Mouse (Mus musculus): ENCODE measurements around the gene Preb. TPM values are rescaled to one million over a fixed set of nuclear protein-coding genes. Genes with fewer than 3 reads are reported as not detected.

The Preb gene
- total and polyA plus RNA-seq, 2 experiments from 2014 or later = 49.6 to 106 TPM

DNA sequence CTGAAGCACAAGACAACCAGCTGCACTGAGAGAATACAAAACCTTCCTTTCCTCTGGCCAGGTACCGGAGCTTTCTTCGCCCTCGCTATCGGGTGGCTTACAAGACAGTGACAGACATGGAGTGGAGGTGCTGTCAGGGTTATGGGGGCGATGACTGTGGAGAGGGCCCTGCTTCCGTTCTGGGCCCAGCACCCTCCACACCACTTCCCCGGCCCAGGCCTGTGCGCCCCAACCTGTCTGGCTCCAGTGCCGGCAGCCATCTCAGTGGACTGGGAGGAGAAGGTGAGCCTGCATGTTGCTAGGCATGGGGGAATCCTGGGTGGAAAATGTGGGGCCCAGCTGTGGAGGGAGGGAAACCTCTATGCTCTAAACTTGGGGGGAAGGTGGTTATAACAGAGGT lies 44.7 kb downstream of the Preb start:
- WGBS = 68% methylated on average over 9 of the region's 9 CpGs
- Histone ChIP-seq H3K4me2 (ENCODE audit: low read depth, low read length) (peak overlapping the region; percentile 23; the same call in 1 of the 2 replicates), H3K36me3 (ENCODE audit: insufficient read depth, low read length) (no peaks in the 10 kb centered on the region), H3K27ac (no peak overlapping the region), H3K9me3 (ENCODE audit: low read length) (no peaks in the 10 kb centered on the region), H3K9ac (replicated peaks; ENCODE audit: low read length) (no peak overlapping the region; the same call in 1 of the 2 replicates), H3K4me1 (ENCODE audit: insufficient read depth, low read length) (peaks cover 6% of the 10 kb centered on the region), H3K27me3 (ENCODE audit: insufficient read depth, low read length) (no peaks in the 10 kb centered on the region), H3K4me3 (ENCODE audit: low read length) (no peak overlapping the region)
- 0 out of 2 replicates have a peak, but pooled peaks have one; percentile 10 for ATAC-seq
- DNase-seq (ENCODE audit: low spot score) = no peak
- TF ChIP-seq CTCF (IDR thresholded peaks at IDR 0.05; ENCODE audit: low read depth) = no peak

DNA sequence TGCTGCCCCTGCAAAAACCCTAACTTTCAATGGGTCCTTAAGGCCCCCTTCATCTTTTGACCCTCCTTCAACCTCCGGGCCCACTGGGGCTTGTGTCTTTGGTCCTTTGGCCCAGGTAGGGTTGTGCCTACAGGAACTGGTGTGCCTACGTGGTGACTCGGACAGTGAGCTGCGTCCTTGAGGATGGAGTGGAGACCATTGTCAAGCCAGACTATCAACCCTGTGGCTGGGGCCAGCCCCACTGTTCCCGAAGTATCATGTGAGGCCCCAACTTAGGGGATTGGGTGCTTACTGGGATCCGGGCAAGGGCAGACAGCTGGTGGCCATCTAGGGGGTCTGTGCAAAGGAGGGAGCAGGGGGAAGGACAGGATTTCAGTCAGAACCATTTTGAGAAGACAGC lies 45.3 kb downstream of the Preb start:
- Histone ChIP-seq H3K4me2 (ENCODE audit: low read depth, low read length) (no peak overlapping the region; the same call in 1 of the 2 replicates), H3K9ac (replicated peaks; ENCODE audit: low read length) (no peak overlapping the region), H3K4me1 (ENCODE audit: insufficient read depth, low read length) (peaks cover 3% of the 10 kb centered on the region), H3K27me3 (ENCODE audit: insufficient read depth, low read length) (no peaks in the 10 kb centered on the region), H3K36me3 (ENCODE audit: insufficient read depth, low read length) (no peaks in the 10 kb centered on the region), H3K27ac (no peak overlapping the region), H3K9me3 (ENCODE audit: low read length) (no peaks in the 10 kb centered on the region), H3K4me3 (ENCODE audit: low read length) (no peak overlapping the region)
- TF ChIP-seq CTCF (IDR thresholded peaks at IDR 0.05; ENCODE audit: low read depth) = no peak
- DNase-seq (ENCODE audit: low spot score) = no peak
- ATAC-seq = no peak
- WGBS = 85% methylated on average over 6 of the region's 6 CpGs

DNA sequence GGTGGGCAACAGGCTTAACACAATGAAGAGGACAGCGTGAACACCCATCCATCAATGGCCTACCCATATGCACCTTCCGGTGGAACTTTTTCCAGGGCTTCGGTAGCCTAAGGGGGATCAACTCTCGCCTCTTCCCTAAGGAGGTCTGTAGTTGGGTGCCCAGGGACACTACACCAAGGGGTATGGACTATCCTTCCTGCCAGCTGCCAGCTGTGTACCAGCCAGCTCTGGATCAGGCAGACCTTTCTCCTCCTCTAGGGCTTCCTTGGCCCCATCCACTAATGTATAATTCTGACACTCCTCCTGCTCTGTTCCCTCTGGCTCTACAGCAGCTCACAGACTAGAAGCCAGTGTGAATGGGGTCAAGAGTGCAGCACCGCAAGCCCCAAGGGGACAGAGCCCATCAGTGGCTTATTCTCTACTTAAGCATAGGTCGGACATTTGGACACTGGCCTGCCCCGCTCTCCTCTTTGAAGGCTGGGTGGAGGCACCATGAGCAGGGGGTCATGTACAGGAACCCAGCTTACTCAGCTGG lies 46.0 kb downstream of the Preb start:
- peak overlapping the region; percentile 19 for H3K4me2 ChIP-seq (ENCODE audit: low read depth, low read length)
- no peak overlapping the region for H3K4me3 ChIP-seq (ENCODE audit: low read length)
- TF ChIP-seq CTCF (IDR thresholded peaks at IDR 0.05; ENCODE audit: low read depth) = no peak
- H3K4me1 ChIP-seq (ENCODE audit: insufficient read depth, low read length) = peaks cover 3% of the 10 kb centered on the region
- H3K36me3 ChIP-seq (ENCODE audit: insufficient read depth, low read length) = no peaks in the 10 kb centered on the region
- no peaks in the 10 kb centered on the region for H3K9me3 ChIP-seq (ENCODE audit: low read length)
- H3K9ac ChIP-seq (replicated peaks; ENCODE audit: low read length) = no peak overlapping the region
- no peak overlapping the region for H3K27ac ChIP-seq
- no peaks in the 10 kb centered on the region for H3K27me3 ChIP-seq (ENCODE audit: insufficient read depth, low read length)
- ATAC-seq (no peak), DNase-seq (ENCODE audit: low spot score) (no peak)
- WGBS = 73% methylated on average over 7 of the region's 7 CpGs

DNA sequence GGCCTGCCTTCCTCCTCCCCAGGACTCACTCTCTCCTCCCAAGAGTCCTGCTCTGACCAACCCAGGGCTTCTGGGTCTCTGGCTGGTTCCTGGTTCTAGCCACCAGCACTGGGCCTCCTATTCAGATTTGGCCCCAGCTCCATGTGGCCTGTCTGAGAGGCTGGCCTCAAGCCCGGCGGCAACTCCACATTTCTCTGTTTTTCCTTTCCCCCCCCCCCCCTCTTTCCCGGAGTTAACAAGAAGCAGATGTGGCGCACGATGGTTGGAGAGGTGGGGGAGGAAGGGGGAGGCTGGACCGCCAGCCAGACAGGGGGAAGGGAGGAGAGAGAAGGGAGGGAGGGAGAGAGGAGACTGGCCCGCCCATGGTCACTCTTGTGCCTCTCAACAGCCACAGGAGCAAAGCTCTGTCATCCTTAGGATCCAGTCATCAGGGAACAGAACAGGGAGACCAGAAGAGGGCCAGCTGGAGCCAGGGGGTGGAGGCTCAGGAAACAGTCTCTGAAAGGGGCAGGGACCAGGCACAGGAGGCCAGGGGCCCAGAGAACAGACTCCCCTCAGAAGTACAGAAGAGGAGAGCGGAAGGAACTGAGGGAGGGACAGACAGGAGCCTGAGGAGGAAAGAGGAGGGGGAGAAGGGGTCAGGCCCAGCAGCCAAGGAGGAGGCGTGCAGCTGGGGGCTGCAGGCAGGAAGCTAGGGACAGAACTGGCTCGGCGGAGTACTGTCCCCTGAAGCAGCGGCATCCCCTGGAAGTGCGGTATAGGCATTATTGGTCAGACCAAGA lies 46.9 kb downstream of the Preb start, which contains the start of gene Emilin1:
Gene Emilin1, plus strand, starts transcription at position 343 of the 782 bp plus-strand sequence.
- Histone ChIP-seq H3K27me3 (ENCODE audit: insufficient read depth, low read length) (no peaks in the 10 kb centered on the region), H3K4me2 (ENCODE audit: low read depth, low read length) (peak within 1 kb of the TSS; percentile 19), H3K4me3 (ENCODE audit: low read length) (no peak within 1 kb of the TSS), H3K9me3 (ENCODE audit: low read length) (no peaks in the 10 kb centered on the region), H3K4me1 (ENCODE audit: insufficient read depth, low read length) (peaks cover 3% of the 10 kb centered on the region), H3K9ac (replicated peaks; ENCODE audit: low read length) (no peak within 1 kb of the TSS), H3K36me3 (ENCODE audit: insufficient read depth, low read length) (no peaks in the 10 kb centered on the region), H3K27ac (peak within 1 kb of the TSS; percentile 27)
- ATAC-seq (peak; percentile 22), DNase-seq (ENCODE audit: low spot score) (peak; percentile 62)
- no peak for TF ChIP-seq CTCF (IDR thresholded peaks at IDR 0.05; ENCODE audit: low read depth)
- 29% methylated on average over 13 of the region's 13 CpGs for WGBS

DNA sequence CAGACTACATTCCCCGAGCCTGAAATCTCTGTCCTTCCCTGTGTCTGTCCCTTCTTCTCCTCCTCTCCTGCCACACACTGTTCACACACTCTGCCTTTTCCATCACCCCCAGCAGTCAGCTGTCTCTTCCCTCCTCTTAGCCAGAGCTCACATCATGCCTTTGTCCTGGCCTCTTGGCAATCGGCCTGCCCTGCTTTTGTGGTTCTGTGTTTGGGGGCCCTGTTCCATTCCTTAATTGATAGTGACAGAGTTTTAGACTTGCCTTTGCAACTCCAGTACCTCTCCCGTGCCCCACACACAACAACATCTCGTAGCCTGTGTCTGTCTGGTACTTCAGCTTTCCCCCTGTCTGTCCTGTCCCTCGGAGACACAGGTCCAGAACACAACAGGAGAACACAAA lies 48.0 kb downstream of the Preb start:
- 54% methylated on average over 5 of the region's 5 CpGs for WGBS
- H3K4me3 ChIP-seq (ENCODE audit: low read length) = no peak overlapping the region
- ATAC-seq (no peak), DNase-seq (ENCODE audit: low spot score) (peak; percentile 23)
- H3K36me3 ChIP-seq (ENCODE audit: insufficient read depth, low read length) = no peaks in the 10 kb centered on the region
- no peaks in the 10 kb centered on the region for H3K9me3 ChIP-seq (ENCODE audit: low read length)
- no peaks in the 10 kb centered on the region for H3K27me3 ChIP-seq (ENCODE audit: insufficient read depth, low read length)
- no peak for TF ChIP-seq CTCF (IDR thresholded peaks at IDR 0.05; ENCODE audit: low read depth)
- H3K4me1 ChIP-seq (ENCODE audit: insufficient read depth, low read length) = peaks cover 3% of the 10 kb centered on the region
- no peak overlapping the region for H3K4me2 ChIP-seq (ENCODE audit: low read depth, low read length)
- no peak overlapping the region for H3K9ac ChIP-seq (replicated peaks; ENCODE audit: low read length)
- H3K27ac ChIP-seq = peak overlapping the region; percentile 27; the same call in 1 of the 2 replicates

DNA sequence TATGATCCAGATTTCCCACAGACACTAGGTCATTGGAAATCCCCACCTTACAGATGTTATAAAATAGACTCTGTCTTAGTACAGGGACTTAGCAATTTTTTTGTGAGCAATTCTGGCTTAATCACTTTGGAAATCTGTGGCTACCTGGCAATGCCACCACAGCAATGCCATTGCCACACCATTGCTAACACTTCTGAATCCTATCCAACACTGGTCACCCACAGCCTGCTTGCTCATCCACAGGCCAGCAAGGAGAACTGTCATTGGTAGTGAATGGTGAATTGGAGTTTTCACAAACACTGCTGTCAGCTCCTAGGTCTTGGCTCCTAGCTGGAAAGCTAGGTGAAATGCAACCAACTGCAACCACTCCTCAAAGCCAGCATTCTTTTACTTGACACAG lies 49.7 kb downstream of the Preb start:
- DNase-seq (ENCODE audit: low spot score) (no peak), ATAC-seq (no peak)
- H3K4me2 ChIP-seq (ENCODE audit: low read depth, low read length) = no peak overlapping the region
- no peak overlapping the region for H3K4me3 ChIP-seq (ENCODE audit: low read length)
- H3K27ac ChIP-seq = no peak overlapping the region
- no peak for TF ChIP-seq CTCF (IDR thresholded peaks at IDR 0.05; ENCODE audit: low read depth)
- no peaks in the 10 kb centered on the region for H3K36me3 ChIP-seq (ENCODE audit: insufficient read depth, low read length)
- H3K4me1 ChIP-seq (ENCODE audit: insufficient read depth, low read length) = peaks cover 5% of the 10 kb centered on the region
- H3K9me3 ChIP-seq (ENCODE audit: low read length) = no peaks in the 10 kb centered on the region
- no peaks in the 10 kb centered on the region for H3K27me3 ChIP-seq (ENCODE audit: insufficient read depth, low read length)
- H3K9ac ChIP-seq (replicated peaks; ENCODE audit: low read length) = no peak overlapping the region

DNA sequence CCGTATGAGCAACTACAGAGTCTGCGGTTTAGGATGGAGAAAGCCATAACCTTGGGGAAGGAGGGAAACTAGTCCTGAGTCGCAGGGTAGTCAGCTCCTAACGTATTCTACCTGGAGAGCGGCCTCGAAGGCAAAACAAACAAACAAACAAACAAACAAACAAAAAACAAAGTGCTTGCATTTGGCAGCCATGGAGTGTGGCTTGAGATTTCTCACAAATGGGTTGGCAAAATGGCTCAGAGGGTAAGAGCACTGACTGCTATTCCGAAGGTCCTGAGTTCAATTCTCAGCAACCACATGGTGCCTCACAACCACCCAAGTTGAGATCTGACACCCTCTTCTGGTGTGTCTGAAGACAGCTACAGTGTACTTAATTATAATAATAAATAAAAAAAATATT lies 50.3 kb downstream of the Preb start:
- 85% methylated on average over 7 of the region's 7 CpGs for WGBS
- no peak for DNase-seq (ENCODE audit: low spot score)
- Histone ChIP-seq H3K9ac (replicated peaks; ENCODE audit: low read length) (no peak overlapping the region), H3K4me1 (ENCODE audit: insufficient read depth, low read length) (peaks cover 4% of the 10 kb centered on the region), H3K9me3 (ENCODE audit: low read length) (no peaks in the 10 kb centered on the region), H3K36me3 (ENCODE audit: insufficient read depth, low read length) (peaks cover 3% of the 10 kb centered on the region; the same call in 1 of the 2 replicates), H3K27me3 (ENCODE audit: insufficient read depth, low read length) (no peaks in the 10 kb centered on the region), H3K27ac (no peak overlapping the region), H3K4me2 (ENCODE audit: low read depth, low read length) (no peak overlapping the region), H3K4me3 (ENCODE audit: low read length) (no peak overlapping the region)
- no peak for ATAC-seq
- TF ChIP-seq CTCF (IDR thresholded peaks at IDR 0.05; ENCODE audit: low read depth) = no peak
